Mouse (Mus musculus) 3T3-L1 (cell line): ENCODE results near the gene Mthfd1l.
A peak's percentile ranks its signal among the peaks of the same experiment; 100 is the strongest.
"Not testable (repeated sequence)": the region's sequence is repeated elsewhere in the genome, so short reads cannot be mapped to it uniquely, and the experiment has no call there.

Experiments used
- DNase-seq: peaks from one replicate; pipeline ENCODE4 v3.0.0-alpha.2; 2015; ENCODE audit warnings: low read depth, low spot score

The Mthfd1l gene

DNA sequence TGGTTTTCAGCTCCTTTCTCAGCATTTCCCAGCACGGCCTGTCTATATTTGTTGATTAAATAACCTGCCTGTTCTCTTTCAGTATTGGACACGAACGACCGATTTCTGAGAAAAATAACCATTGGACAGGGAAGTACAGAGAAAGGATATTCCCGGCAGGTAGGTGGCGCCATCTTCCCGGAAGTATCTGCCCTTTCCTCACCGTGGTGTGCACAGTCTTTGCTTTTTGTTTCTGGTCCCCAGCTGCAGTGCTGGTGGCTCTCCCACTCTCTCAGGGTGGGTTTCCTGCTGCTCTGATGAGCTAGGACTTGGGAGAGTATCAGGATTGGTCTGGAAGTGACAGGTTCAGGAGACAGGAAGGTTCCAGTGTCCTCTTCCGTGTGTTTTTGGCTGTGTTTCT is 68.8 kb downstream of the Mthfd1l start:
- peak; percentile 66 for DNase-seq

DNA sequence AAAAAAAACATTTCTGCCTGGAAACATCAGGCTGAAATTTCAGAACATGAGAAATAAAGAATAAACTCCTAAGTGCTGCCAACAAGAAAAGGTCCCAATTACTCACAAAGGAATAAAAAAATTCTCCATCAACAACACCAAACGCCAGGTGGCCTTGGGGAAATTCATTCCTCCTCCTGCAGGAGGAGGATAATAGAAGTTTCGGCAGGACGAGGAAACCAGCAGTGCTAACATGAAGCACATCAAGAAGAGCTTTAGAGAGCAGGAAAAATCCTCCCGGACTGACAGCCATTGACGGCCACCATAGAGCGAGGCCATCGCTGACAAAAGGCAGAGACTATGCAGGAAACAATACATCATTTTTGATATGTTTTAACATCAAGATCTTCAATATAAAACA is 71.5 kb downstream of the Mthfd1l start:
- DNase-seq: no peak

DNA sequence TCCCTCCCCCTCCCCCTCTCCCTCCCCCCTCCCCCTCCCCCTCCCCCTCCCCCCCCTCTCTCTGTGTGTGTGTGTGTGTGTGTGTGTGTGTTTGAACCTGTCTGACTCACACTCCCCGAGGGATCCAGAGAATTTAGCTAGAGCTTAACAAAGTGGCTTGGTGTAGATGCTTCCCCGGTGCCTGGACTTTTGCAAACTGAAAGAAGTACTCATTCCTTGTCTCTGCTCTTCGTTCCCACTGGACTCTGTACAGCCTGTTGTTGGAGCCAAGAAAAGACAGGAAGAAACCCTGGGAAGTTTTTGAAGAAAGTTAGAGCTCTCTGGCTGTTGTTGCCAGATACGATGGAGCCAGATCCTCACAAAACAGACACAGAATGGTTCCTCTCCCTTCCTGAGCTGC is 73.6 kb downstream of the Mthfd1l start:
- DNase-seq: peak; percentile 46

DNA sequence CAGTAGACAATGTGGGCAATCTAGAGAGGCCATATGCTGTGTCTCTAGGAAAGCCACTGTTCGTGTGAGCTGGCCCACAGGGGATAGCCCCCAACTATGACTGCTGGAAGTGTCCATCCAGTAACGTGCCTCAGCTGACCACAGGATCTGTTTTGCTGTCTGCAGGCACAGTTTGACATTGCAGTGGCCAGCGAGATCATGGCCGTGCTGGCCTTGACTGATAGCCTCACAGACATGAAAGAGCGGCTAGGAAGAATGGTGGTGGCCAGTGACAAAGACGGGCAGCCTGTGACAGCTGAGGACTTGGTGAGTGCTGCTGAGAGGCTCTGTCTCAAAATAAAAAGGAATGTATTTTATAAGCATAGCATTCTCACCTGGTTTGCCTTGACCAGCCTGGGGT is 74.7 kb downstream of the Mthfd1l start:
- no peak for DNase-seq

DNA sequence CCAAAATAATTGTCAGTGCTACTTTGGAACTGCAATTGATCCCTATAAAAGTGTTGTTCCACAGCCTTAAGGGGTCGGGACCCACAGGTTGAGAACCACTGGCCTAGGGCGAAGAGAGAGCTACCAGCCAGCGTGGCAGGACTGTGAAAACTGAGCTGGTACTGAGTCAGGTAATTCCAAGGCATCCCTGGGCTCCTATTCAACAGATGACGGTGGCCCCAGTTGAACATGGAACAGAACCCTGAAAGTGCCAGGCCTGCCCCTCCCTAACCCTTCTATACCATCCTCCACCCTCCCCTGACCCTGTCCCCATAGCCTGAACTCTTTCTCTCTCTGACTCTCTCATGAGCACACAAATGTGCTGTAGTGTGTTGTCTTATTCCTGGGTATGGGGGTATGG is 77.3 kb downstream of the Mthfd1l start:
- no peak for DNase-seq

DNA sequence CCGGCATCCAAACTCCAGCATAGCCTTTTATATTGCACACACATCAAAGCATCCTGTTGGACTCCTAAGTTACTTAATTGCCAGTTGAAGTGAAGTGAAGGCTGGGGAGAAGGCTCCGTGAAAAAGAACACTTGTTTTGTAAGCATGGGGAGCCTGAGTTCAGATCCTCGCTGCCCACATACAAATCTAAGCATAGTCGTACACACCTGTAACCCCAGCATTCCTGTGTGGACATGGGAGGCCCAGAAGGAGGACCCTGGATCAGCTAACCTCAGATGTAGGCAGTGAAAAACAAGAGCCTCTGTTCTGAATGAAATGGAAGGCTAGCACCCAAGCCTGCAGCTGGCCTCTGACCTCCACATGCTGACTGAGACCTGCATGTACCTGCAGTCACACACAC is 79.8 kb downstream of the Mthfd1l start:
- DNase-seq: no peak

DNA sequence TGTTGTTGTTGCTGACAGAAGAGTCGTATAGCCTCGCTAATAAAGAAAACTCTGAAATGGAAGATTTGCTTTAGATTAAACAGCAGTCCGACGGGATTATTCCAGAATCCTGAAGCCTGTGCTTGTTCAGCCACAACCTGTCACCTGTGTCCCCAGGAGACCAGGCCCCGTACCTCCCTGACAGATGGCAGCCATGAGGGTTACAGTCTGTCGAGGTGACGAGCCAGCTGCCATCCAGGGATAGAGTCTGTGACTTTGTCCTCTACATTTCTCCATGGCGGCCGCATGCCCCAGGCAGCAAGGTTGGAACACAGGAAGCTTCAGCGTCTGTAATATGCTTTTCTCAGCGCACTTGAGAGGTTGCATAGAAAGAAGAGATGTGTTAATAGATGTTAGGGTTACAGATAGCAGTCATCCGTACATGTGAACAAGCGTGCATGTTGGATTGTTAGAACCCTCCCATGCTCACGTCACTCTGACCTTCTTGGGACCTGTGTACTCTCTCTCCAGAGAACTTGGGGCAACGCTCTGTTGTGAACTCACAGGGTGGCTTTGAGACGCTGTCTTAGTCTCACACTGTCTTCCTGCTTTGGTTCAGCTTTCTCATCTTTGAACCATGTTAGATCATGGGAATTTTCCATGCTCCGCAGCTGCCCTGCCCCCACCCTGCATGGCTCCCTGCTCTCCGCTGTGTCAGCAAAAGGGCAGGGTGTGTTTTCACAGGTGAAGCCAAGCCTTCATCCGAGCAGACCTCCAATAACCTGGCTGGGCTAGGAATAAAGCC is 80.6 kb downstream of the Mthfd1l start:
- DNase-seq: no peak

DNA sequence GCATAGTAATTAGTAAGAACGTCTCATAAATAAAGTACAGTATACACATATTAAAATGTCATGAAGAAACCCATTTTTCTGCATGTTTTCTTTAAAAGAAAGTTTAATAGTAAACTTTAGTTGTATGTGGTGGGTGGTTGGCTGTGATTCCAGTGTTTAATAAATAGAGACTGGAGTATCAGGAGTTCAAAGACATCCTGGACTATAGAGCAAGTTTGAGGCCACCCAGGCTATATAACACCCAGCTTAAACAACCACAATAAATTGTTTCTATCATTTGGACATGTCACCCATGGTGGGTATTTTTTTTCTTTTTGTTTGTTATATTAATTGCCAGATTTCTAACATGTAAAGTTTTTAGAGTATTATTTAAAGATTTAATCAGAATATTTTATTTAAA is 81.7 kb downstream of the Mthfd1l start:
- no peak for DNase-seq

DNA sequence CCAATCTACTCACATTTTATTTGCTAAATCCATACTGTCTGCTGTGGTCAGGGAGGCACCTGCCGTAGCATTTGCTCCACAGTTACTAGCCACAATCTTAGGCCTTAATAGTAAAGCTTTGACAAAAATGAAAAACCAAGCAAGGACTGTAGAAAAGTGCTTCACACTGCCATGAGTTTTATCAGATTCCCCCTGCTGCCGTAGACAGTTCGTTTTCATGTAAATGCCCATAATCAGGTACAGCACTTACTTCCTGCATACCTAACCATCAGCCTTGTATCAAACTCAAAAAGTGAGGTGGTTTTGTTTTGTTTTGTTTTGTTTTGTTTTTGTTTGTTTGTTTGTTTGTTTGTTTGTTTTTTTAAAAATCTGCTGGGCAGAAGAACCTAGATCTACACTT is 84.5 kb downstream of the Mthfd1l start:
- DNase-seq: no peak

DNA sequence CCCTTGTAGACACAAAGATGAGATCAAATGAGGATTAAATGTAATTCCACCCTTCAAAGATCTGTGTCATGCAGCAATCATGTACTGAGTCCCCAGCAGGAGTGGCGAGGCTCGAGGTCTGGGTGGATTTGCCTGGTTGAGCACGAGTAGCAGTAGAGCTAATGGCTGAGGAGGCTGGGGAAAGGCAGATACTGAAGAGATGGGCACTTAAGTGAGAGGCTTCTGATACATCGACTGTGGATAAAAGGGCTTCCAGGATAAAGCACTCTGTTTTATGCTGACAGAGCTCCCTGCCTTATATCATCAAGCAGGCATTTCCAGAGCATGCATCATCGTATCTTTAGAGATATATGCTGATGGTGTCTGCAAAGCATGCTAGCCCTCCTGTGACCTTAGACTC is 84.9 kb downstream of the Mthfd1l start:
- no peak for DNase-seq

DNA sequence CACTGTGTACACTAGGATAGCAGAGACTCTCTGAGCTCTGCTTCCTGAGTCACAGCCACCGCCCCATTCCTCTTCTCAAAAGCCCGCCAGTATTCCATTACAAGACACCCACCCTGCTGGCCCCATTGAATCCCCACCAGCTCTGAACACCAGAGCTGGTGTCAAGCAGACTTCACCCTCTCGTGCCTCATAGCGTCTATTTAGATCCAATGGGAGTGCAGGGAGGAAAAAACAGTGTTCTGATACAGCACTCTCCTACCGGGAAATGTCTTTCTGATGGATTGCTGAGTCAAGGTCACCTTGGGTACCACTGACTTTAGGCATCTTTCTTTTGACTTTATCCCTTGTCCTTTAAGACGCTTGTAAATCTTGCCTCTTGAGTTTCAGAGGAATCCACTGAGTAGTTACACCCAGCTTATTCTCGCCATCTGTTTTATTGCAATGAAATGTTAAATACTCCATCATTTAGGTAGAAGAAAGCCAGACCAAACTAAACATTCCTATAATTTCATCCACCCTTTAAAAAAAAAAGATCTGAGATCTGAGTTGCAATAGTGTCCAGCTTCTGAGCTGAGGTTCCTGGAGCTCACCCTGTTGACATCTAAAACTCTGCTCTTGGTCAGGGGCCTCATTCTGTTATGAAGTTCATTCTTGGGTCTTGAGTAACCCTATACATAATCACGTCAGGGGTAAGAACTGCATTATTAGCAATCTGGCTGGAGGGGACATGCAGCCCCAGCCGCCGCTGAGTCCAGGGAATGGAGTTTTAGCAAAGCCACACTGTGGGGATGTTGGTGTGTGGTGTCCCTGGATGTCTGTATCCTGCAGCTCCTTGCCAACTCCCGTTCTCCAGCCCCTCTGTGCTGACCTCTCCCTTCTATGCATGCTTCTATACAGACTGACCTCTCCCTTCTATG is 88.4 kb downstream of the Mthfd1l start:
- DNase-seq: no peak

DNA sequence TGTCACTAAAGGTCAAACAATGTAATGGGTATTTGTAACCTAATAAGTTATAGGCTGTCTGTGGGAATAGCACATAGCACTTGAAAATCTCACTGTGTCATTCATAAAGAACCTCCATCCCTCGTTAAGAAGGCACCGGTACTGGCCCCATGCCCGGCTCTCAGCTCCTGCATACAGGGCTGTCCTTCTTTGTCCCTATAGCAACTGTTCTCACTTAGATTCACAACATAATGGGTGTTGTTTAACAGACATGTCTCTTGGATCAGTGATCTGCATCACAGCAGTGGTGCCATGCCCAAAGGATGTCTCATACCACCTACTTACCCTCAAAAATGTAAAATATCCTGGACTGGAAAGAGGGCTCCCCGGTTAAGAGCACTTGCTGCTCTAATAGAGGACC is 90.6 kb downstream of the Mthfd1l start:
- DNase-seq: no peak

DNA sequence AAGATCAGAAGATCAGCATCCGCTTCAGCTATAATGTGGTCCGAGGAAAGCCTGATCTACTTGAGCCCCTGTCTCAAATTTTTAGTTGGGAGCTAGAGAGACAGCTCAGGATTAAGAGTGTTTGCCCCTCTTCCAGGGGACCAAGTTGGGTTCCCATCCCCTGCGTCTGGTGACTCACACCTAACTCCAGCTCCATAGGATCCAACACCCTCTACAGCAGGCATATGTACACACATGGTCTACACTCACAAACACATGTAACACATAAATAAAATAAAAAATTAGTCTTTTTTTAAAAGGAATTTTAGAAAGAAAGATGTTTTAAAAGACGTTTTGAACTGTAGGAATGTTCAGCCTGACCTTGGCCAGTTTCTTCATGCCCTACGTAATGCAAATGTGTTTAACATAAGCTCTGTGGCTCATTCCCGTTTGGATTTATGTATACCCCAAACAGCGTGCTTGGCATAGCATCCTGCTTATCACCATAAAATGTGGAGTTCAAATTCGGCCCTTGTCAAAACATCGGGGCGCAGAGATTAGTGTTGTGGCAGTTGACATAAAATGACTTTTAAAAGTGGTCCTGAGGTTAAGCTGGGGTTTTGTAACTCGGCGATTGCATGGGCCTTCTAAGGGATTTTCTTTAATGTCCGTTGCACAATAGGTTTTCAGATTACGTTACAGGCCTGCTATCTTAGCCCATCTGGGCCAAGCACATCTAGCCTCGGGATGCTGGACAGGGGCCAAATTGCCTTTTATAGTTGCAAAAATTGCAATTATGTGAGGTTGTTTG is 92.6 kb downstream of the Mthfd1l start:
- DNase-seq: no peak

DNA sequence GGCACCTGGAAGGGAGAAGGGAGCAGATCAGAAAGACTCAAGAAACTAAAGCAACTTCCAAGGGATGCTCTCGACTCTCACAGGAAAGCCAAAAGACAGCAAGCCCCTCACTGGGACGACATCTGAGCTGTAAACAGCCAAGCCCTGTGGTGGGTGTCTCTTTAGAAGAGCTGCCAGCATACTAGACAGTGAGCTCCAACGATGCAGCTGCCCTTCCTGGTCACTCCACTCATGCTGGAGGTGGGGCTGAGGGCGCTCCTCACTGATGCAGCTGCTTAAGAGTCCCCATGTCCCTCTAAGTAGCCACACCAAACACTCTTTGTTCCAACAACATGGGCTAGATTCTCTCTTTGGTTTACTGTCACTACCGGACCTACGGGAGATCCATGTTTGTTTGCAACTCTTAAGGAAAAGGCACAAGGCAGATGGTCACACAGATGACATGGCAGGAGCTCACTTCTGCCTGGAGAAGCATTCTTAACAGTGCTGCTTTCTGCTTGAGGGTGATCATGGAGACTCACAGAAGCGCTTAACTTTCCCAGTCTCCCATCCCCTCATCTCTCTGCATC is 96.4 kb downstream of the Mthfd1l start:
- no peak for DNase-seq

DNA sequence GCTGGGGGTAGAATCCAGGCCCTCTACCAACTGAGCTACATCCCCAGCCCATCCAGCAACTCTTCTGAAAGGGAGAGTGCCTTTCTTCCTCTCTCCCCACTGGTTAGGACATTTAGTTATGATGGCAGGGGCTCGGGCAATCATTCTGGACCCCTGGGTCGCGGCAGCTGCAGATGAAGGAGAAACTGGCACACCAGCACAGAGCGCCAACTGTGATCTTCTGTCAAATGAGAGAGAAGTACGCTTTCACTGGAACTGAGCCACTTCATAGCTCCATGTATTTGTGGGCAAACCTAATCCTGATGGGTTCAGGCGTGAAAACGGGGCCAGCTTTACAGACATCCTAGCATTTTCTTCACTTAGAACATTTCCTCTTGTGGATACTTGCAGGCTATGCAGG is 97.1 kb downstream of the Mthfd1l start:
- DNase-seq: no peak

DNA sequence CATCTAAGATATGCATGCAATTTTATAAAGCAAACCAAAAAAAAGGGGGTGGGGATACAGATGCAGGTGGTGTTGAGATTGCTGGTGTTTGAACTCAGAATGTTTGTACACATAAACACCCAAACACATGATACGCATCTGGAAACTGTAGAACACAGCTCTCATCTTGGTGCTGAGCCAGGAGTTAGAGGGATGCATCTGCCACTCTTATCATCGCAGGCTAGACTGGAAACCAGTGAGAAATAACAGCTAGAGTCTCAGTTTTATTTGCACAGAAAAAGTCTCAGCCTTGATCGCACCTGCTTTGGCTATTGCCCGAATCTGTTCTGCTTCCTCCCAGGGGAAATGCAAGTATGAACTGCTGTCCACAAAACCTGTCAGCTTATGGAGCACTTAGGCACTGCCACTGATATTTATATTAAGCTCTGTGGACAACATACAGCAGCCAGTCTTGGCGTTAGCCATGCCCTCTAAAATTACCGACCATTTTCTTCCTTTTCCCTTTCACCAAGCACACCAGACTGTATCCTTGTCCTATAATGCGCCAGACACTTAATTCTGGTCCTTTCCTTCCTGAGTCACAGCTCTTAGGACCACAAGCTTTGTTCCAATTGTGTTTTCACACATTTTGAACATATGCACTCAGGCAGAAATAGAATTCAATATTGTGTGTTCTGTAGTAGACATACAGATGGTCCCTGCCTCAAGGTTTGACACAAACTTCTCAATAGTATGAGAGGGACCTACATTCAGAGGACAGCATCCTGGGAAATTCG is 98.3 kb downstream of the Mthfd1l start:
- DNase-seq: no peak

DNA sequence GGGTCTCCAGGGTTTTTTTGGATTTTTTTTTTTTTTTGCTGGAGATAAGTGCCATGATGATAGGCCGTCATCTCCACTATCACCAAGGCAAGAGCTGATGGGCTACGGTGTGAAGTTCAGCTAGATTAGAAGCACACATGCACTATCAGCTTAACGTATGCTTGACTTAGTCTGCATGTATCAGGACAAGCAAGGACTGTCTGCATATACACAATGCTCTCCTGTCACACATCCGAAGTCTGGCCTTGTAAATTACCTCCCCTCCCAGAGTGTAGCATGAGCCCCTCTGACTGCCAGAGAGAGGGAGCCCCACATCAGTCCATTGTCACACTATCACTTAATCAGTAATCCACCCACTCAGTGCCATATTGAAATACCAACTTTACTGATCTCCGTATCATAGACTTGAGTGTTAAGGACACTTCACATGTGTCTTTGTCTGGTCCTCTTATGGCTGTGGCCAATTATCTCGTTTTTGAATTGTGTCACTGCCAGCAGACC is 99.0 kb downstream of the Mthfd1l start:
- DNase-seq: no peak

DNA sequence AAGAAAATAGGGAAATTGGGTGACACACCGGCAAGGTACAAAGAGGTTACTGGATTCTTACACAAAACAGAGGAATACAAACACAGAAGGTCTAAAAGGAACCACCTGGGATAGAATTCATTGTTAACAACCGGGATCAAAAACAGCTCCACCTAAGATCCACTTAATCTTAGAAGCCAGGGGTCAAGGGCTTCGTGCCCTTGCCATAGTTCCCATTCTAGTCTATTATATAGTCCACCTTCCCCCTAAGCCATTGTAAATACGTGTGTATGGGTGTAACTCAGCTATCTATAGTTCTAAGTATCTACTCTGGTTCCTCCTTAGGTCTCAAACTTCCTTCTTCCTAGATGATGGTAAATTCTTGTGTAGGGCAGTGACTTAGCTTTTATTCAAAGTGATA is 99.6 kb downstream of the Mthfd1l start:
- DNase-seq: not testable (repeated sequence)

DNA sequence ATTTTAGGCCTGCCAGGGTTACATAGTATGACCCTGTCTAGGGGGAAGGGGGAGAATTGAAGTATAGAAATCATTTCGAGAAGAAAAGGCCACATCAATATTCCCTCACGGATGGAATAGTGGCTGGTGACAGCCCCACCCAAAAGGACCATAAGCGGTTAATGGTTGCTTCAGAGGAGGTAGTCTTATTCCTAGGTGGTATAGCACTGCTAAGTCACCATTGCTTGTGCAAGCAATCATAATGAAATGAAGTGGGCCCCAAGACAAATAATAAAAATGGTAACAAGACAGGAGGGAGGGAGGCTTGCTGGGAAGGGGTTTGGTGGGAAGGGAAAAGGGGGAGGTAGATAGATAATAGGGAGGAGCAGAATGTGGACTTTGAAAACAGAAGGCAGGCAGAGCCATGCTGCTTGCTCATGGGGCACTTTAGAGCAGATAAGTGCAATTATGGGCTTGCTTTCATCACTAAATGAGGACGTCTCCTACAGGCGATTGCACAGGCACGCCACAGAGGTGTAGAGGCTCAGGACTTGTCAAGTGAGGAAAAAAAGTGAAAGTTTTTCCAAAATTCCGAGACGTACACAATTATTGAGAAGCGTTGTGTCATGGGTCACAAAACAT is 105.4 kb downstream of the Mthfd1l start:
- no peak for DNase-seq

DNA sequence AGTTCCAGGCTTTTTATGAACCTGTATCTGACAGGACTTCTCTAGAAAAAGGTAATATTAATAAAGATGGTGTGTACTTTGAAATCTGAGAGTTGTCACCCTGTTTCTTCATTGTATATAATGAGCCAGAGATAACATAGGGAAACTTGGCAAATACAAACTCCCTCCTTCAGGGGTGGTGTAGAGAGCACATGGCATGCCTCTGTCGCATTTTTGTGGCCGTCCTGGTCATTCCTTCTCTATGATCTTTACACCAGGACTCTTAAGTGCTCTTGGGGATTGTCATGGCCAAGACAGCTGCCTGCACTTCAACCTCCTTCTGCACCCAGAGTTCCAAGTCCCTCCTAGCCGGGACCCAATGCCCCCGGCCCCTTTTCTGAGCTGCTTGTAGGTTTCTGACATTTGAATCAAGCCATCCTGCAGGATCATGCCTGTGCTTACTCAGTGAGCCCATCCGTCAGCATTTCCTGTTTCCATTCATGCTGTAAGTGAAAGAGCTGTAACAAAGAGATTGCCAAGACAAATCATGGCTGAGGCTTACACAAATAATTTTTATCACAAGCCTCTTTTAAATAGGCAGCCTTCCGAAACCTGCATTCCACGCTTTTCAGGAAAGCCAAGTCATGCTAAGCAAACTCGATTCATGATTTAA is 106.2 kb downstream of the Mthfd1l start:
- DNase-seq: peak; percentile 68
